ENCODE assay signal across 8 mouse cellular contexts in the genomic region with DNA sequence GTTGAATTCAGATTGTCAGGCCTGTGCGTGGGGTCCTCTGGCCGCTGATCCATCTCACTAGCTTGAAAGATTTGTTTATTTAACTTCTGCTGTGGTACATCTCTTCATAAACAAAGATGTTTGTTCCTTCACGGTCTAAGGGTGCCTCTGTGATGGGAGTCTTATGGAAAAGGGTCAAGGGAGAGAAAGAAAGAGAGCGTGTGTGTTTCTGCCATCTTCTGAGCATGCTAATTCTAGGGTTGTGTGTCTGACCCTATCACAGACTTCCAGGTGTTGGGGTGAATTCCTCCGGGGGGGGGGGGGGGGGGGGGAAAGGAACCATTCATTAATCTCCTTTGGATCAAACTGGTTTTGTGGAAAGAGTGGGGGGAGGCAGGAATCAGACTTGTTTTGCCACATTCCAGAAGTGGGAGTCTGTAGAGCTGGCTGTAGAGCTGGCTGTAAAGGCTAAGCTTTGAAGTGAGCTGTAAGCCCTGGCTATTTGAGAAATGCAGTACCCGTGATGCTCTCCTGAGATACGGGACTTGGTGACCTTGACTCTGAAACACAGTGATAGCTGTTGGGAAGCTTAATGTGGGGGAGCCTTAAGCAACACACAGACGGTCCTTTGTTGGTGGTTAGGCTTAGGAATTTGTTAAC.
A peak's percentile ranks its signal among the peaks of the same experiment; 100 is the strongest.
DNase-seq lines count a peak whose midpoint lies in the region; ATAC-seq lines count a peak whose summit lies in the region.

No protein-coding gene starts in this region.

- peak; percentile 84 for ATAC-seq in lung, embryonic 15.5 days (ENCODE audit: borderline replicate concordance, extremely low read depth, low FRiP score, low TSS enrichment)
- peak; percentile 71; the same call in 1 of the 2 replicates for ATAC-seq in stomach, embryonic 16.5 days (ENCODE audit: insufficient read depth, low FRiP score)
- ATAC-seq in midbrain, embryonic 16.5 days = no peak

- DNase-seq in adrenal gland, postnatal 14 days = peak; percentile 17
- no peak for DNase-seq in adrenal gland, postnatal 4 days (ENCODE audit: low spot score in 2 of 2)
- DNase-seq in lung, postnatal 14 days = no peak
- peak; percentile 70 for DNase-seq in kidney, postnatal 14 days
- DNase-seq in cerebellum, adult 8-10 months = no peak

- peak overlapping the region; percentile 91 for H3K27ac ChIP-seq in lung, embryonic 15.5 days
- peak overlapping the region; percentile 51 for H3K27ac ChIP-seq in stomach, embryonic 16.5 days (ENCODE audit: low read length)
- H3K27ac ChIP-seq in midbrain, embryonic 16.5 days (ENCODE audit: low read length) = no peak overlapping the region

- H3K4me1 ChIP-seq in lung, embryonic 15.5 days = peaks cover 24% of the 10 kb centered on the region
- peaks cover 16% of the 10 kb centered on the region; the same call in 1 of the 2 replicates for H3K4me1 ChIP-seq in stomach, embryonic 16.5 days (ENCODE audit: control insufficient read depth, insufficient read depth, low read length)
- no peaks in the 10 kb centered on the region for H3K4me1 ChIP-seq in midbrain, embryonic 16.5 days (ENCODE audit: control insufficient read depth, insufficient read depth, low read length)

- H3K27me3 ChIP-seq in lung, embryonic 15.5 days = no peaks in the 10 kb centered on the region
- no peaks in the 10 kb centered on the region for H3K27me3 ChIP-seq in stomach, embryonic 16.5 days (ENCODE audit: control insufficient read depth, insufficient read depth, low read length)
- H3K27me3 ChIP-seq in midbrain, embryonic 16.5 days (ENCODE audit: control insufficient read depth, insufficient read depth, low read depth, low read length) = no peaks in the 10 kb centered on the region

- WGBS in lung, embryonic 15.5 days = 18% methylated on average over 8 of the region's 8 CpGs
- WGBS in stomach, embryonic 16.5 days = 30% methylated on average over 8 of the region's 8 CpGs
- WGBS in midbrain, embryonic 16.5 days = 62% methylated on average over 8 of the region's 8 CpGs

- no peak overlapping the region; the same call in 1 of the 2 replicates for H3K4me2 ChIP-seq in lung, embryonic 15.5 days
- H3K4me2 ChIP-seq in stomach, embryonic 16.5 days (ENCODE audit: low read depth, low read length) = no peak overlapping the region
- H3K4me2 ChIP-seq in midbrain, embryonic 16.5 days (ENCODE audit: low read length) = no peak overlapping the region

- H3K36me3 ChIP-seq in lung, embryonic 15.5 days = no peaks in the 10 kb centered on the region
- H3K36me3 ChIP-seq in stomach, embryonic 16.5 days (ENCODE audit: control insufficient read depth, insufficient read depth, low read length) = no peaks in the 10 kb centered on the region
- H3K36me3 ChIP-seq in midbrain, embryonic 16.5 days (ENCODE audit: control insufficient read depth, insufficient read depth, low read length) = no peaks in the 10 kb centered on the region

- no peak overlapping the region for H3K9ac ChIP-seq in lung, embryonic 15.5 days
- no peak overlapping the region for H3K9ac ChIP-seq in stomach, embryonic 16.5 days (ENCODE audit: low read length)
- H3K9ac ChIP-seq in midbrain, embryonic 16.5 days (ENCODE audit: low read depth, low read length) = no peak overlapping the region

- H3K4me3 ChIP-seq in lung, embryonic 15.5 days = no peak overlapping the region
- H3K4me3 ChIP-seq in stomach, embryonic 16.5 days (replicated peaks; ENCODE audit: low read length) = no peak overlapping the region
- no peak overlapping the region for H3K4me3 ChIP-seq in midbrain, embryonic 16.5 days (ENCODE audit: low read depth, low read length)

- no peaks in the 10 kb centered on the region for H3K9me3 ChIP-seq in lung, embryonic 15.5 days
- H3K9me3 ChIP-seq in stomach, embryonic 16.5 days (replicated peaks; ENCODE audit: control insufficient read depth, low read length) = no peaks in the 10 kb centered on the region
- no peaks in the 10 kb centered on the region for H3K9me3 ChIP-seq in midbrain, embryonic 16.5 days (replicated peaks; ENCODE audit: control insufficient read depth, low read length, poor library complexity, severe bottlenecking)

Comparison
In these comparisons a context has a peak if more than half of its experiments do, and no peak if none do; other contexts are left out.
1. DNase-seq: peak in adrenal gland, postnatal 14 days (single experiment) and kidney, postnatal 14 days (single experiment); none in adrenal gland, postnatal 4 days (0 of 2), lung, postnatal 14 days (single experiment) and cerebellum, adult 8-10 months (single experiment).